Mouse (Mus musculus): ENCODE measurements around the gene Pllp. TPM values are rescaled to one million over a fixed set of nuclear protein-coding genes. Genes with fewer than 3 reads are reported as not detected.

The Pllp gene
- polyA plus RNA-seq (2016; fragmentation: Nextera tagmentation; extraction: Ambion mirVana) = 0.40 and 0.42 TPM in 2 replicates

GRCm38 (mm10) chr8:94695994-94696384 is at the start of gene Pllp:
Pllp (minus strand) TSS chr8:94696278.
- Histone ChIP-seq H3K27me3 (peaks cover 73% of the 10 kb centered on the region), H3K4me3 (replicated peaks) (peak within 1 kb of the TSS; percentile 44), H3K36me3 (no peaks in the 10 kb centered on the region), H3K4me1 (replicated peaks) (peaks cover 9% of the 10 kb centered on the region), H3K9me3 (no peaks in the 10 kb centered on the region), H3K9ac (replicated peaks) (0 out of 2 replicates have a peak within 1 kb of the TSS, but pooled peaks have one; percentile 23), H3K4me2 (peak within 1 kb of the TSS; percentile 77), H3K27ac (no peak within 1 kb of the TSS)
- under 1% methylated on average over 41 of the region's 41 CpGs for WGBS
- peak; percentile 39; the same call in 1 of the 2 replicates for ATAC-seq (ENCODE audit: insufficient number of reproducible peaks, insufficient read depth, low FRiP score, low TSS enrichment, low read depth)

GRCm38 (mm10) chr8:94745476-94746184 is 49.6 kb upstream of the Pllp start, which contains the start of gene Ccl22:
Ccl22 (plus strand) TSS chr8:94745590.
- no peaks in the 10 kb centered on the region for H3K27me3 ChIP-seq
- 89% methylated on average over 7 of the region's 7 CpGs for WGBS
- ATAC-seq (ENCODE audit: insufficient number of reproducible peaks, insufficient read depth, low FRiP score, low TSS enrichment, low read depth) = no peak

GRCm38 (mm10) chr8:94744972-94745371 is 48.9 kb upstream of the Pllp start:
- H3K9me3 ChIP-seq = 0 out of 2 replicates have a peak, but pooled peaks cover 3% of the 10 kb centered on the region
- H3K27ac ChIP-seq = no peak overlapping the region
- H3K36me3 ChIP-seq = no peaks in the 10 kb centered on the region
- H3K4me1 ChIP-seq (replicated peaks) = no peaks in the 10 kb centered on the region
- no peaks in the 10 kb centered on the region for H3K27me3 ChIP-seq
- ATAC-seq (ENCODE audit: insufficient number of reproducible peaks, insufficient read depth, low FRiP score, low TSS enrichment, low read depth) = no peak
- WGBS = 79% methylated on average over 9 of the region's 9 CpGs
- no peak overlapping the region for H3K4me3 ChIP-seq (replicated peaks)
- no peak overlapping the region for H3K9ac ChIP-seq (replicated peaks)
- no peak overlapping the region for H3K4me2 ChIP-seq

More at GRCm38 (mm10) chr8:94745476-94746184, 49.6 kb upstream of the Pllp start, which contains the start of gene Ccl22:
- no peak within 1 kb of the TSS for H3K4me3 ChIP-seq (replicated peaks)
- no peaks in the 10 kb centered on the region for H3K4me1 ChIP-seq (replicated peaks)
- no peak within 1 kb of the TSS for H3K27ac ChIP-seq
- H3K36me3 ChIP-seq = no peaks in the 10 kb centered on the region
- no peak within 1 kb of the TSS for H3K4me2 ChIP-seq
- H3K9ac ChIP-seq (replicated peaks) = no peak within 1 kb of the TSS
- 0 out of 2 replicates have a peak, but pooled peaks cover 3% of the 10 kb centered on the region for H3K9me3 ChIP-seq

GRCm38 (mm10) chr8:94744484-94744883 is 48.4 kb upstream of the Pllp start:
- no peak overlapping the region for H3K27ac ChIP-seq
- 0 out of 2 replicates have a peak, but pooled peaks cover 3% of the 10 kb centered on the region for H3K9me3 ChIP-seq
- H3K4me3 ChIP-seq (replicated peaks) = no peak overlapping the region
- no peaks in the 10 kb centered on the region for H3K27me3 ChIP-seq
- no peak overlapping the region for H3K4me2 ChIP-seq
- H3K4me1 ChIP-seq (replicated peaks) = no peaks in the 10 kb centered on the region
- 87% methylated on average over 5 of the region's 5 CpGs for WGBS
- no peaks in the 10 kb centered on the region for H3K36me3 ChIP-seq
- ATAC-seq (ENCODE audit: insufficient number of reproducible peaks, insufficient read depth, low FRiP score, low TSS enrichment, low read depth) = no peak
- no peak overlapping the region for H3K9ac ChIP-seq (replicated peaks)

GRCm38 (mm10) chr8:94741726-94742125 is 45.6 kb upstream of the Pllp start:
- WGBS = 94% methylated on average over 4 of the region's 4 CpGs

GRCm38 (mm10) chr8:94740591-94740990 is 44.5 kb upstream of the Pllp start:
- no peaks in the 10 kb centered on the region for H3K36me3 ChIP-seq
- no peaks in the 10 kb centered on the region for H3K27me3 ChIP-seq
- H3K9ac ChIP-seq (replicated peaks) = no peak overlapping the region
- WGBS = 84% methylated on average over 3 of the region's 3 CpGs
- no peak overlapping the region for H3K27ac ChIP-seq
- ATAC-seq (ENCODE audit: insufficient number of reproducible peaks, insufficient read depth, low FRiP score, low TSS enrichment, low read depth) = no peak
- no peak overlapping the region for H3K4me2 ChIP-seq
- no peaks in the 10 kb centered on the region for H3K4me1 ChIP-seq (replicated peaks)
- no peak overlapping the region for H3K4me3 ChIP-seq (replicated peaks)
- 0 out of 2 replicates have a peak, but pooled peaks cover 3% of the 10 kb centered on the region for H3K9me3 ChIP-seq

More at GRCm38 (mm10) chr8:94741726-94742125, 45.6 kb upstream of the Pllp start:
- Histone ChIP-seq H3K4me3 (replicated peaks) (no peak overlapping the region), H3K4me1 (replicated peaks) (no peaks in the 10 kb centered on the region), H3K27me3 (no peaks in the 10 kb centered on the region), H3K27ac (no peak overlapping the region), H3K9me3 (0 out of 2 replicates have a peak, but pooled peaks cover 3% of the 10 kb centered on the region), H3K9ac (replicated peaks) (no peak overlapping the region), H3K36me3 (no peaks in the 10 kb centered on the region), H3K4me2 (no peak overlapping the region)
- ATAC-seq (ENCODE audit: insufficient number of reproducible peaks, insufficient read depth, low FRiP score, low TSS enrichment, low read depth) = no peak

GRCm38 (mm10) chr8:94739829-94740228 is 43.8 kb upstream of the Pllp start:
- Histone ChIP-seq H3K9me3 (0 out of 2 replicates have a peak, but pooled peaks cover 3% of the 10 kb centered on the region), H3K4me3 (replicated peaks) (no peak overlapping the region), H3K4me1 (replicated peaks) (no peaks in the 10 kb centered on the region), H3K4me2 (no peak overlapping the region), H3K9ac (replicated peaks) (no peak overlapping the region), H3K36me3 (no peaks in the 10 kb centered on the region), H3K27me3 (no peaks in the 10 kb centered on the region), H3K27ac (no peak overlapping the region)
- WGBS = 86% methylated on average over 6 of the region's 6 CpGs
- no peak for ATAC-seq (ENCODE audit: insufficient number of reproducible peaks, insufficient read depth, low FRiP score, low TSS enrichment, low read depth)

GRCm38 (mm10) chr8:94735426-94736094 is 39.5 kb upstream of the Pllp start:
- Histone ChIP-seq H3K4me3 (replicated peaks) (no peak overlapping the region), H3K9me3 (no peaks in the 10 kb centered on the region), H3K4me1 (replicated peaks) (no peaks in the 10 kb centered on the region), H3K27me3 (no peaks in the 10 kb centered on the region), H3K9ac (replicated peaks) (no peak overlapping the region), H3K36me3 (no peaks in the 10 kb centered on the region), H3K27ac (no peak overlapping the region), H3K4me2 (no peak overlapping the region)
- 63% methylated on average over 5 of the region's 5 CpGs for WGBS
- no peak for ATAC-seq (ENCODE audit: insufficient number of reproducible peaks, insufficient read depth, low FRiP score, low TSS enrichment, low read depth)

- Histone ChIP-seq H3K4me3 (replicated peaks) (no peak overlapping the region), H3K36me3 (no peaks in the 10 kb centered on the region), H3K9me3 (no peaks in the 10 kb centered on the region), H3K4me2 (no peak overlapping the region), H3K4me1 (replicated peaks) (no peaks in the 10 kb centered on the region), H3K27ac (no peak overlapping the region), H3K27me3 (no peaks in the 10 kb centered on the region), H3K9ac (replicated peaks) (no peak overlapping the region)
- 77% methylated on average over 7 of the region's 7 CpGs for WGBS
- no peak for ATAC-seq (ENCODE audit: insufficient number of reproducible peaks, insufficient read depth, low FRiP score, low TSS enrichment, low read depth)
Measured at GRCm38 (mm10) chr8:94734735-94735350, 38.8 kb upstream of the Pllp start.

GRCm38 (mm10) chr8:94733821-94734465 is 37.9 kb upstream of the Pllp start:
- WGBS = 64% methylated on average over 5 of the region's 5 CpGs
- H3K4me1 ChIP-seq (replicated peaks) = no peaks in the 10 kb centered on the region
- H3K36me3 ChIP-seq = no peaks in the 10 kb centered on the region
- H3K4me3 ChIP-seq (replicated peaks) = no peak overlapping the region
- H3K9me3 ChIP-seq = no peaks in the 10 kb centered on the region
- no peak overlapping the region for H3K9ac ChIP-seq (replicated peaks)
- H3K4me2 ChIP-seq = no peak overlapping the region
- H3K27ac ChIP-seq = no peak overlapping the region
- ATAC-seq (ENCODE audit: insufficient number of reproducible peaks, insufficient read depth, low FRiP score, low TSS enrichment, low read depth) = no peak
- H3K27me3 ChIP-seq = no peaks in the 10 kb centered on the region

- Histone ChIP-seq H3K9me3 (no peaks in the 10 kb centered on the region), H3K4me3 (replicated peaks) (no peak overlapping the region), H3K27me3 (no peaks in the 10 kb centered on the region), H3K4me1 (replicated peaks) (no peaks in the 10 kb centered on the region), H3K27ac (no peak overlapping the region), H3K9ac (replicated peaks) (no peak overlapping the region), H3K4me2 (no peak overlapping the region), H3K36me3 (no peaks in the 10 kb centered on the region)
- WGBS = 45% methylated on average over 4 of the region's 4 CpGs
- no peak for ATAC-seq (ENCODE audit: insufficient number of reproducible peaks, insufficient read depth, low FRiP score, low TSS enrichment, low read depth)
Measured at GRCm38 (mm10) chr8:94729301-94729700, 33.2 kb upstream of the Pllp start.
